Mouse (Mus musculus): Measurements from ENCODE around the gene 2810459M11Rik. TPM values are rescaled to one million over a fixed set of nuclear protein-coding genes. Genes with fewer than 3 reads are reported as not detected.
A peak's percentile ranks its signal among the peaks of the same experiment; 100 is the strongest.
"Not testable (repeated sequence)": the region's sequence is repeated elsewhere in the genome, so short reads cannot be mapped to it uniquely, and the experiment has no call there.

The 2810459M11Rik gene
- polyA plus RNA-seq, 1 experiment from 2014 or later = 2.0 TPM

GRCm38 (mm10) chr1:86007778-86008177 is 37.9 kb upstream of the 2810459M11Rik start:
- peak; percentile 94 for TF ChIP-seq CTCF (IDR thresholded peaks at IDR 0.05; ENCODE audit: low read depth)
- H3K9ac ChIP-seq = no peak overlapping the region
- peak; percentile 97 for DNase-seq
- no peak overlapping the region for H3K27ac ChIP-seq (ENCODE audit: low read depth)
- H3K4me1 ChIP-seq (ENCODE audit: insufficient read depth) = no peaks in the 10 kb centered on the region
- H3K9me3 ChIP-seq (ENCODE audit: low read depth, low read length) = no peaks in the 10 kb centered on the region
- peak overlapping the region; percentile 39; the same call in 1 of the 2 replicates for H3K4me2 ChIP-seq
- peak; percentile 82; the same call in 1 of the 2 replicates for ATAC-seq (ENCODE audit: insufficient read depth)
- no peak overlapping the region for H3K4me3 ChIP-seq (ENCODE audit: low read depth, low read length)
- WGBS = 3% methylated on average over 7 of the region's 7 CpGs
- no peaks in the 10 kb centered on the region for H3K36me3 ChIP-seq (ENCODE audit: insufficient read depth)
- H3K27me3 ChIP-seq (ENCODE audit: insufficient read depth, low read length) = no peaks in the 10 kb centered on the region

GRCm38 (mm10) chr1:86015758-86016157 is 29.9 kb upstream of the 2810459M11Rik start:
- ATAC-seq (ENCODE audit: insufficient read depth); H3K9me3 ChIP-seq (ENCODE audit: low read depth, low read length); DNase-seq; H3K9ac ChIP-seq; H3K4me1 ChIP-seq (ENCODE audit: insufficient read depth); H3K4me2 ChIP-seq; H3K4me3 ChIP-seq (ENCODE audit: low read depth, low read length); H3K27ac ChIP-seq (ENCODE audit: low read depth); H3K36me3 ChIP-seq (ENCODE audit: insufficient read depth): not testable (repeated sequence)
- H3K27me3 ChIP-seq (ENCODE audit: insufficient read depth, low read length) = peaks cover 23% of the 10 kb centered on the region
- 93% methylated on average over 9 of the region's 9 CpGs for WGBS

GRCm38 (mm10) chr1:86016516-86016915 is 29.1 kb upstream of the 2810459M11Rik start, which contains the start of gene Spata3:
TSS of gene Spata3 (plus strand) at chr1:86016816.
- Histone ChIP-seq H3K36me3 (ENCODE audit: insufficient read depth) (no peaks in the 10 kb centered on the region), H3K9ac (no peak within 1 kb of the TSS), H3K9me3 (ENCODE audit: low read depth, low read length) (no peaks in the 10 kb centered on the region), H3K4me2 (no peak within 1 kb of the TSS), H3K4me1 (ENCODE audit: insufficient read depth) (no peaks in the 10 kb centered on the region), H3K4me3 (ENCODE audit: low read depth, low read length) (no peak within 1 kb of the TSS), H3K27ac (ENCODE audit: low read depth) (no peak within 1 kb of the TSS), H3K27me3 (ENCODE audit: insufficient read depth, low read length) (peaks cover 23% of the 10 kb centered on the region)
- DNase-seq (no peak), ATAC-seq (ENCODE audit: insufficient read depth) (no peak)
- no peak for TF ChIP-seq CTCF (IDR thresholded peaks at IDR 0.05; ENCODE audit: low read depth)
- WGBS = 86% methylated on average over 8 of the region's 8 CpGs

GRCm38 (mm10) chr1:86018235-86019055 is 27.2 kb upstream of the 2810459M11Rik start:
- peak; percentile 64 for TF ChIP-seq CTCF (IDR thresholded peaks at IDR 0.05; ENCODE audit: low read depth)
- Histone ChIP-seq H3K9ac (peak overlapping the region; percentile 42), H3K27ac (ENCODE audit: low read depth) (no peak overlapping the region), H3K27me3 (ENCODE audit: insufficient read depth, low read length) (peaks cover 23% of the 10 kb centered on the region), H3K4me2 (peak overlapping the region; percentile 91), H3K4me1 (ENCODE audit: insufficient read depth) (no peaks in the 10 kb centered on the region), H3K4me3 (ENCODE audit: low read depth, low read length) (peak overlapping the region; percentile 47), H3K9me3 (ENCODE audit: low read depth, low read length) (no peaks in the 10 kb centered on the region), H3K36me3 (ENCODE audit: insufficient read depth) (no peaks in the 10 kb centered on the region)
- ATAC-seq (ENCODE audit: insufficient read depth) (peak; percentile 74), DNase-seq (peak; percentile 81)
- WGBS = 3% methylated on average over 60 of the region's 60 CpGs

- ATAC-seq (ENCODE audit: insufficient read depth) (no peak), DNase-seq (no peak)
- no peaks in the 10 kb centered on the region for H3K36me3 ChIP-seq (ENCODE audit: insufficient read depth)
- H3K27me3 ChIP-seq (ENCODE audit: insufficient read depth, low read length) = peaks cover 23% of the 10 kb centered on the region
- H3K4me3 ChIP-seq (ENCODE audit: low read depth, low read length) = no peak overlapping the region
- WGBS = 66% methylated on average over 11 of the region's 11 CpGs
- TF ChIP-seq CTCF (IDR thresholded peaks at IDR 0.05; ENCODE audit: low read depth) = 0 out of 2 replicates have a peak, but pooled peaks have one; percentile 27
- H3K27ac ChIP-seq (ENCODE audit: low read depth) = no peak overlapping the region
- no peak overlapping the region for H3K4me2 ChIP-seq
- H3K4me1 ChIP-seq (ENCODE audit: insufficient read depth) = no peaks in the 10 kb centered on the region
- H3K9ac ChIP-seq = no peak overlapping the region
- no peaks in the 10 kb centered on the region for H3K9me3 ChIP-seq (ENCODE audit: low read depth, low read length)
Measured at GRCm38 (mm10) chr1:86021365-86021989, 24.2 kb upstream of the 2810459M11Rik start.

- Histone ChIP-seq H3K36me3 (ENCODE audit: insufficient read depth) (no peaks in the 10 kb centered on the region), H3K9ac (no peak overlapping the region), H3K4me1 (ENCODE audit: insufficient read depth) (no peaks in the 10 kb centered on the region), H3K27ac (ENCODE audit: low read depth) (no peak overlapping the region), H3K9me3 (ENCODE audit: low read depth, low read length) (no peaks in the 10 kb centered on the region), H3K4me2 (no peak overlapping the region), H3K27me3 (ENCODE audit: insufficient read depth, low read length) (no peaks in the 10 kb centered on the region), H3K4me3 (ENCODE audit: low read depth, low read length) (no peak overlapping the region)
- WGBS = 14% methylated on average over 11 of the region's 11 CpGs
- ATAC-seq (ENCODE audit: insufficient read depth) (no peak), DNase-seq (no peak)
- TF ChIP-seq CTCF (IDR thresholded peaks at IDR 0.05; ENCODE audit: low read depth) = no peak
Measured at GRCm38 (mm10) chr1:86032273-86032987, 13.2 kb upstream of the 2810459M11Rik start.
